Mouse (Mus musculus) Muller cell, postnatal 12 days (primary cell): ENCODE measurements around the gene Ccdc24.

Source experiments
- DNase-seq: peaks from one replicate; pipeline ENCODE4 v3.0.0-alpha.2; 2015; ENCODE audit errors: inconsistent ontology term

Gene Ccdc24

DNA sequence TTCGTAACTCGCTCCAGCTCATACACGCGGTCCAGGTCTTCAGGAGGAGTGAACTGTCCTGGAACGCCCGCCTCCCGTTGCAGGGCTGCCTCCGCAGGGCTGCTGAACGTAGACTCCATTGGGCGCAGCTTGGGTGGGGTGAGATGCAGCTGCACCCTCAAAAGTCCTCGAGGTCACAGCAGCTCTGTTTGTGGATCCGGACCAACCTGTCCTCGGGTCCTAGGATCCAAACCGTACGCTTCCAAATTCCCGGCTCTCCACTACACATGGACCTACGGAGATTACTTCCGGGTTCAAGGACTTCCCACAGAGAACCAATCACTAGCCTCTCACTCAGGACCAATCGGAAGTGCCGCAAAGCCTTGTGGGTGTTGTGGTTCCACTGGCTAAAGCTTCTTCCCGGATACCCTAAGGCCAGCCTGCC is 19.4 kb upstream of the Ccdc24 start, which contains the start of gene Dph2:
Gene Dph2 (minus strand): TSS at position 295 of the 424 bp plus-strand sequence.
- DNase-seq: peak; percentile 84

DNA sequence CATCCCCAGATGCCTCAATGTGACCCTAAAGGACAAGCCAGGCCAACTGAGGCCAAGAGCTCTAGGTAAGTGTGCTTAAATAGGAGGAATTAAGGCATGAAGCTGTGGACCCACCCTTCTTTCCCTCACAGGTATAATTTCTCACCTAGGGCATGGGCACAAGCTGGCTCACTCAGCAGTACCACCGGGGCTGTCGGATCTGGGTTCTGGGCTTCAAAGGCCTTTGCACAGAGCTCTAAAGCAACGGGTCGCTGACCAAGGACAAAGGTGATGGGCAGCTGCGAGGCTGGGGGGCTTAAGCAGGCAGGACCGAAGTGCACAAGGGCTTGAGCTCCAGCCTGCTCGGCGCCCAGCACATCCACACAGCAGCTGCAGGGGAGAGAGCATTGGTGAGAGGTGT is 18.4 kb upstream of the Ccdc24 start:
- DNase-seq: no peak

- no peak for DNase-seq
Measured at GRCm38 (mm10) chr4:117890031-117890430, 17.7 kb upstream of the Ccdc24 start.

GRCm38 (mm10) chr4:117889471-117889870 is 17.1 kb upstream of the Ccdc24 start:
- no peak for DNase-seq

GRCm38 (mm10) chr4:117887920-117888319 is 15.6 kb upstream of the Ccdc24 start:
- DNase-seq: no peak

- DNase-seq: peak; percentile 93
Measured at GRCm38 (mm10) chr4:117887133-117887532, 14.8 kb upstream of the Ccdc24 start, which contains the start of gene Atp6v0b. Atp6v0b (minus strand) TSS chr4:117887333.

DNA sequence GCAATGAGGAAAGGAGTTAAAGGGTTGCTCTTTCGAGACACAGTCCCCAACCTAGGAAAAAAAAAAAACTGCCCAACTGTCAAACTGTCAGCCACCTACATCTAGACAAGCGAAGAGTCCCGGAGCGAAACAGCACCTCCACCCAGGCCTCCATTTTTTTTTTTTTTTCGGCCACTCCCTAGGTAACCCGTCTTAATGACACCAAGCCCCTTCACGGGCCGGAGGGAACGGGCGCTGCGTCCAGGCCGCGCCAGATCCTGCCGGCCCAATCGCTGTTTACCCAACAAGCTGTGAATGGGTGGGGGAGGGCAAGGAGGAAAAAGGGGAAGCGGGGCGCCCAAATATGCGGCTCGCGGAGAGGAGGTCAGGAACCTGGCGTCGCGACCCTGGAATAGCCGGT is 14.3 kb upstream of the Ccdc24 start:
- no peak for DNase-seq

DNA sequence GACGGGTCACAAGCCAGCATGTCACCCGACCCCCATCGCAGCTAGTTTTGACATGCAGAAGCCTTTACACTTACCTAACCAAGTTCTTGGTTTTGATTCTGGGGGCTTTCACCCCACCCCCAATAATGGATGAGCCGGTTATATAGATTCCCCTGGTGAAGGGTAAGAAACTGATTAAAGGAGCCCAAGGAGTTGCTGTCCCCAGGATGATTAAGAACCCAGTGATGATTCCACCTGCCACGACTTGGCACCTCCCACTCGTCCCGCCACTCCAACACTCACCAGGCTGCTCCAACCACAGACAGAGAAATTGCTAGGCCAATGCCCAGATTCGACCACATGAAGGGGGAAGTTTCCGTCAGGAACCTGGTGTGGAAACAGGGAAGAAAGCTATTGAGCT is 13.6 kb upstream of the Ccdc24 start:
- DNase-seq: no peak

DNA sequence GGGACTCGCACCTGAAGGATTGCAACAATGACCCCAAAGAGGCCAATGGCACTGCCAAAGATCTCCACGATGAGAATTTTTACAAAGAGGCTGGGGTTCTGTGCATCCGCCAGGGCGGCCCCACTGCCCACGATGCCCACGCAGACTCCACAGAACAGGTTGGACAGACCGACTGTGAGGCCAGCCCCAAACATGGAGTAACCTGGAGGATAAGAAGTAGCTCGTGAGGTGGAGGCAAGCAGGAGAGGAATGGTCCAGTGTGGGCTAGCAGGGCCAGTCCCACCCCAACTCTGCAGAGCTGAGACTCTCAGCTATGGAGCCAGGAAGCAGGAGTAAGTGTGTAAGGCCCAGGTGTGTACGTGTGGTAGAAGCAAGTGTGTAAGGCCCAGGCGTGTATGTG is 12.7 kb upstream of the Ccdc24 start:
- no peak for DNase-seq

DNA sequence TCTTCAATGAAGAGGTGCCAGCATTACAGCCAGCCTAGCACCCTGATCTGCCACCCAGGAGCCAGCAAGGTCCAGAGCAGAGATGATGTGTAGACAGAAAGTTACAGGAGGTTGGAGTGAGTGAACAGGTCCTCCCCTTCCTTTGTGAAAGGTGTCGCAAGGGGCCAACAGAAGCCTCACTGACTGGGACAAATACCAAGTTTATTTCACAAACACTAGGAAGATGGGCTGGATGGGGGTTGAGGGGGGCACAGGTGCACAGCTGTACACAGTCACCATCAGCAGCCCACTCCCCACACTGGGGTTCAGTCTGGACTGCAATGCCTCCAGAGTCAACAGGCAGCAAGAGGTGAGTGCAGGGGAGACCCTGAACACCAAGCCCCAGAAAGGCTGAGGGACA is 11.8 kb upstream of the Ccdc24 start:
- DNase-seq: no peak

DNA sequence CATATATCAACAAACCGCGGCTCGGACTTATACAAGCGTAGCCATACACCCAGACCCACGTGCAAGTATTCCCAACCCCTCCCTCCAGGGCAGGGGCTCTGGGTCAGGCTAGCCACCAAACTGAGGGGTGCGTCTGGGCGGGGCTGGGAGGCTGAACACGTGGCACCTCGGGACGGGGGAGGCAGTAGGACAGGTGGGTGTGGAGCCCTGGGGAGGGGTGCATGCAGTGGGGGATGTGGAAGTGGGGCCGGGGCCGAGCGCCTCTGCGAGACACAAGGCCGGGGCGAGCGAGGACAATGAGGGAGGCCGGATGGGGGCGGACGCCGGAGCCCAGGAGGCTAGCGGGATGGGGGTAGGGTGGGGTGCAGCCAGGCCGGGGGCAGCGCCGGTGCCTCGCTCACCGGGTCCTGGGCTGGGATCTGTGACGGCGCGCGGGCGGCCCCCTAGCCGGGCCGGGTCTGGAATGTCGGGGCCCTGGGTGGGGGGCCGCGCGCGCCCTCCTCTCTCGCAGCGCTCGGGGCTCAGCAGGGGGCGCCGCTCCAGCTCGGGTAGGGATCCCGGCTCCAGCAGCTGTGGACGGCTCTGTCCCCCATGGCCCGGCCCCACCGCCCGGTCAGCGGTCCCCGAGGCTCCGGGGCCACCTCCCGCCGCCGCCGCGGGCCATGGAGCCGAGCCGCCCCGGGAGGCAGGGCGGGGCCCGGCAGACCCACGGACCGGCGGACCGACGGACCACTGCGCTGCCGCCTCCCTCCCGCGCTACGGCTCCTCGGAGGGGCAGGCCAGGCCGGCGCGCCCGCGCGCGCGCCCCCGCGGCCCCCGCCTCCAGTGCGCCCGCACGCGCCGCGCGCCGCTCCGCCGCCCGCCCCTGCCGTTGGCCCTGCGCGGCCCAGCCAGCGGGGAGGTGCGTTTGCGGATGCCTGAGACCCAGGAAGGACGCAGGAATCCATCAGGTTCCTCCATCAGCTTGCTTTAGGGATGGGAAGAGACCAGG is 10.6 kb upstream of the Ccdc24 start, which contains the start of gene B4galt2:
Gene B4galt2 (minus strand): TSS at position 787 of the 991 bp plus-strand sequence.
- peak; percentile 73 for DNase-seq

DNA sequence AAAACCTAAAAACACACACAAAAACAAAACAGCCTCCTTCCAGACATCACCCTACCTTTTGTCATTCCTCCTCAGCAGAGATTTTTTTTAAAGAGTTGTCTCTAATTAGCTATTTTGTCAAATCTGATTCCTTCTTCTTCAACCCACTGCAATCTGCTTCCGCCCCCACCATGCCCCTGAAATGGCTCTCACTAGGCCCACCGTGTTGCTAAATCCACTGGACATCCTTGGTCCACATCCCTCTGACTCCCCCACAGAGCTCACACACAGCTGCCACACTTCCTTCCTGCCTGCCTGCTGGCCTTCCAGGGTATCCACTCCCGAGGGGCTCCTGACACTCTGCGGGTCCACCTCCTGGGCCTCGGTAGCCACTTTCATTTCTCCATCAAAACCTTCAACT is 6.3 kb upstream of the Ccdc24 start:
- no peak for DNase-seq

DNA sequence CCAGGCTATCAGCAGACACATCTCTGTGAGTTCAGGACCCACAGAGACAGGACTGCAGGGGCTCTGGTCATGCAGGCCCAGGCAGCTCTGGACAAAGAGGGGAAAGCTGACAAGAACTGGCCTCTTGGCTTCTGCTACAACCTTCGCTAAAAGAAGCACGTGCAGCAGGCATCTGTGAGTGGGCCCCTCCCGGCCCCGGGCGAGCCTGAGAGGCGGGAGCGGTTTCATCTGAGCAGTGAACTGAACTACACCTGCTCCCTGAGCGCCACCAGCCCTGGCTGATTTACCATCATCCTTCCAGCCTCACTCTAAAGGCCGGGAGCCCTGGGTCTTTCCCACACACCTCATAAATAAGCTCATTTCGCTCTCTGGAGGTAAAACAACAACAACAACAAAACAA is 5.9 kb upstream of the Ccdc24 start:
- no peak for DNase-seq

DNA sequence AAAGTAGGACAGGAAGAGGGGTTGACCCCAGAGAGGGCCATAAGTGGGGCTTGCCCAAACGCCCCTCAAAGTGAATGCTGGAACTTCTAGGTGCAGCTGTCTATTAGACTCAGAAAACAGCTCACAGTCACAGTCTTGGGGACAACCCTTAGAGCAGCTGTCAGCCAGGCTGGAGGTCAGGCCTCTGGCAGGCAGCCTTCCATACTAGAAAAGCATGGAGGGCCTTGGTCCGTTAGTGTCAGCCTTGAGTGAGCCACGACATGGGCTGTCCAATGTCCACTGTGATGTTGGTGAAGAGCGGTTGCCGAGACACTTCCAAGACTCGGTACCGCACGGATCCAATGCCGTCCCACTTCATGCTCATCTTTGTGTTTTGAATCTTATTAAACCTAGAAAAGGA is 1.3 kb upstream of the Ccdc24 start:
- no peak for DNase-seq

- DNase-seq: no peak
Measured at GRCm38 (mm10) chr4:117871787-117872186, 570 bp downstream of the Ccdc24 start.

DNA sequence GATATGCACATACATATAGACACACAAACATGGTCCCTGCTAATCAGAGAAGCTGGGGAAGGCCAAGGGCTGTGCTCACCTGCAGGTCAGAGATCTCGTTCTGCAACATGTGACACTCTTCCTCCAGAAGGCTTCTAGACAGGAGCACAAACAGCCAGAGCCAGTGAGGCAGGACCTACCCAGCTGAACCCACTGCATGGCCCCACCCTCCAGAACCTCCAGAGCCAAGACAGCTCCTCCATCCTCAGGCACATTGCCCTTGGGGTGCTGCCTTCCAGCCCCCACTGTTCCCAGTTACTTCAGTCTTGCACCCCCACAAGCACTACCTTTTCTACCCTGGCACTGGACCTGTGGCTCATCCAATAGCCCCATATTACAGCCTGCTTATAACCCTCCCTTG is 1.9 kb downstream of the Ccdc24 start:
- DNase-seq: no peak

DNA sequence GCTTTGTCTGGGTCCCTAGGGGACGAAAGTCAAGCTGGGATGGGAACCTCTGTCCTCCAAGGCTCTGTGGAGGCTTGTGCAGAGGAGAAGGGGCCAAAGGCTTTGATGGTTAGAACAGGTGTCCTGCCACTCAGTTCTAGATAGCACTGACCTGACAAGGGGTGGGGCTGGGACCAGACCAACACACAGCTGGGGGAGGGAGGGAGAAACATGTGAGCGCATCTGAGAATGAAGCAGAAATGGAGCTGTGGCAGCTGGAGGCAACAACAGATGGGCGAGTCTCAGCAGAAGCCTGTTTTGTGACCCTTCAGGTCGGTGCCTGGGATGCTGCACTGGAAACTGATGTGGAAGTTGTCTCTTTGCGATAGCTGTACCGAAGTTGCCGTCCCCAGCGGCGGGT is 3.0 kb downstream of the Ccdc24 start:
- no peak for DNase-seq

DNA sequence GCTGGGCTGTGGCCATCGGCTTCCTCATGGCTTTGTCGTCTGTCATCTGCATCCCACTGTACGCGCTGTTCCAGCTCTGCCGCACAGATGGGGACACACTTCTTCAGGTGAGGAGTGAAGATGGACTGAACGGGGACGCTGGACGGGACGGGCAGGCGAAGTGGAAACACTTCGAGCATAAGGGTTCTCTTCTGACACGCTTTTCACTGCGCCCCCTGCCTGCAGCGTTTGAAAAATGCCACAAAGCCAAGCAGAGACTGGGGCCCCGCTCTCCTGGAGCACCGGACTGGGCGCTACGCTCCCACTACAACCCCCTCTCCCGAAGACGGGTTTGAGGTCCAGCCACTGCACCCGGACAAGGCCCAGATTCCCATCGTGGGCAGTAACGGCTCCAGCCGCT is 4.5 kb downstream of the Ccdc24 start:
- no peak for DNase-seq

DNA sequence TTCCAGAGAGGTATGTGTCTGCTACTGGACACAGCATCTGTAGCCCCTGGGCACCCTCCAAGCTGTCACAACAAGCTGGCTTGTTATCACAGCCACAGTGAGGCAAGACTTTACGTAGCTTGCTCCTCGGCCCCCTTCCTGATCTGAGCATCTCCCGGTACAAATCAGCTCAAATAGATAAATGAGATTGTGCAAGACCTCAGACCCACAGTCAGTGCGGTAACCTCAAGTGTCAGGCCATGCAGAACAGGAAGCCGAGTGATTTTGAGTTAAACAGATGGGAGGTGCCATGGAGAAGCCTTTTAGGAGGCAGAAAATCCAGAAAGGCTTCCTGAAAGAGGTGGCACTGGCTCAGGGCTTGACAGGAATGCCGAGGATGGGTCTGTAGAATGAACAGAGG is 5.4 kb downstream of the Ccdc24 start:
- DNase-seq: no peak

DNA sequence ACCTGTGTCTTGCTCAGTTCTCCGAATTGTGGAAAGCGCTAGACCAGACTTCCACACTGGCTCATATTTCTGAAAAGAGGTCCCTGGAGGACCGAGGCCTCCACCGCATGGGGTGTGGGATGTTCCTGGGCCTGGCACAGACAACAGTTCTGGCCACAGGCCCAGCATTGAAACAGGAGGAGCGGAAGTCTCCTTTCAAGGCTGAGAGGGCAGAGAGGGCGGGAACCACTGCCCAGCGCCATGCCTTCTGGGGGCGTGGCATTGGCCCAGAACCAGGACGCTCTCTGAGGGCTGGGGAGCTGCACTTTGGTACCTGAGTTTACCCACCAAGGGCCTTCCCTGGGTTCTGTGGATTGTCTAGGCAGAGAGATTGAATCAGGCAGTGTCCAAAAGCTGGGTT is 6.3 kb downstream of the Ccdc24 start:
- DNase-seq: peak; percentile 84

DNA sequence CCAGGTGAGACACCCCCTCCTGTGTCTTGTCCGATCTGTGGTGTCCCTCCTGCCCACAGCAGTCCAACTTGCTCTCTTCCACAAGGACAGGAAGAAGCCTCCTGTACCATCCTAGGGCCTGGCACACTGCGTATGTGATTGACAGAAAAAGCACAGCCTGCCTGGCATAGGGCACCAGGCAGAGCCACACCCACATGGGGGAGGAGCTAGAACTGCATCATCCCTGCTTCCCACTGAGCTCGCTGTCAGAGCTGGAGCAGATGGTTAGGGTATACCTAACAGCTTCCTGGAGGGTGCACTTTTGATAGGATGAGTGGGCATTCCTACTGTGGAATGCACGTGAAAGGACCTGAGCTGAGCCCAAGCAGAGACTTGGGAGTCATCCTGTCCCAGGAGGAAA is 9.5 kb downstream of the Ccdc24 start:
- no peak for DNase-seq

GRCm38 (mm10) chr4:117860570-117860969 is 11.8 kb downstream of the Ccdc24 start:
- no peak for DNase-seq

DNA sequence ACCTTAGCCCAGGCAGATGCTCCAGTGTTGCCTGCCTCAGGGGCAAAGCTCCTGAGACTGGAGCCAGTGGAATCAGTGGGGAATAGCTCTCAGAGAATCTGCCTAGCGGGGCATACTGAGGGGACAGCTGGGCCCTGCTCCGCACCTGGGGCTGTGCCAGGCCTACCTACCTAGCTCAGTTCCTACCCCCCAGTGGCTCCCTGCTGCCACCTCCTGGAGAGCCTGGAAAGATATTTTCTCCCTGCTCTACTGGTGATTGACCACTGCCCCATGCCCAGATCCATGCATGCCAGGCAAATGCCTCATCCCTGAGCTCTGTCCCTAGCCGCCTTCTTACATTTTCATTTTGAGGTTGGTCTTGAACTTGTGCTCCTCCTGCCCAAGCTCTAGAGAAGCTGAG is 13.6 kb downstream of the Ccdc24 start:
- peak; percentile 70 for DNase-seq
